ENCODE assay signal across 21 mouse cellular contexts in the genomic region with DNA sequence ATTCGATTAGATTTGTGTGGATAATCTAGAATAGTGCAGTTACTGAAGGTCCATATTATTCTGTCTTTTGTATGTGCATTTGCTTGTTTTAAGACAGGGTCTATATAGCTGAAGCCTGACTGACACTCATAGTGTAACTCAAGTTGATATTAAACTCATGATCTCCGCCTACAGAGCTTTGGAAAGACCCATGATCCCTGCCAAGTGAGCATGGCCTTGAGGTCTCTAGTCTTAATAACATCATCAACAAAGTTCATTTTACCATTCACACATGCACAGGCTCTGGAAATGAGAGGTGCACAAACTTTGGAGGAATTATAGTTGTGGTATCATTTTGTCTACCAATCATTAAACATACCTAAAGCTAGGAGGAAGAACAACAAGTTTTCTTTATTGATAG.
DNase-seq lines count a peak whose midpoint lies in the region; ATAC-seq and TF ChIP-seq lines count a peak whose summit lies in the region.
"Had no signal": no experiment of that assay in that cellular context is flagged by ENCODE, and none has a peak within 500 bp of the region (broad histone marks: within the 10 kb centered on the region; RNA-seq: fewer than 3 reads in every experiment).

No protein-coding gene starts in this region.

- H3K27me3 ChIP-seq in kidney, adult 2 months (replicated peaks; ENCODE audit: control insufficient read depth, insufficient read depth, low read length): no peaks in the 10 kb centered on the region
- peaks cover 24% of the 10 kb centered on the region for H3K27me3 ChIP-seq in kidney, embryonic 14.5 days (ENCODE audit: control insufficient read depth, insufficient read depth, low read length)
- H3K27me3 ChIP-seq: CH12.LX, Patski had no signal

- H3K4me1 ChIP-seq in kidney, adult 2 months (ENCODE audit: control insufficient read depth, insufficient read depth, low read length): peaks cover 2% of the 10 kb centered on the region; the same call in 1 of the 2 replicates
- H3K4me1 ChIP-seq in kidney, embryonic 14.5 days (ENCODE audit: control insufficient read depth, insufficient read depth, low read length): no peaks in the 10 kb centered on the region

- no peak for TF ChIP-seq CTCF in kidney, adult 2 months (conservative IDR thresholded peaks at IDR 0.05; ENCODE audit: insufficient read depth, insufficient read length, low read depth, low read length)

- peak; percentile 16 for DNase-seq in adrenal gland, adult 2 months
- no peak for DNase-seq in adrenal gland, postnatal 25 days
- DNase-seq in heart, adult 11 months: peak; percentile 24
- no peak for DNase-seq in heart, postnatal 10 days
- DNase-seq in kidney, adult 2 months: peak; percentile 60
- DNase-seq in kidney, adult 18-20 months: no peak
- DNase-seq in kidney, adult 9 months: peak; percentile 57
- DNase-seq: adrenal gland, adult 8-10 months; adrenal gland, postnatal 10 days; adrenal gland, postnatal 14 days; B cell, adult 2 months; cerebellum, adult 11 months; cerebellum, adult 11-12 months; cerebellum, adult 18-20 months; cerebellum, adult 2 months had no signal

- no peak overlapping the region for H3K9ac ChIP-seq in kidney, embryonic 14.5 days (ENCODE audit: low read depth, low read length)

- no peak overlapping the region for H3K27ac ChIP-seq in kidney, adult 2 months (ENCODE audit: insufficient read depth, low read depth, low read length)
- no peak overlapping the region for H3K27ac ChIP-seq in kidney, embryonic 14.5 days (ENCODE audit: low read depth, low read length)

- H3K4me2 ChIP-seq in kidney, embryonic 14.5 days (replicated peaks; ENCODE audit: low read depth, low read length): no peak overlapping the region

- no peak for TF ChIP-seq POLR2A in kidney, adult 2 months (IDR thresholded peaks at IDR 0.05; ENCODE audit: low read depth, low read length)

- intact Hi-C loops in heart, postnatal 10 days (cut with DNase I): no loop called here

- no peaks in the 10 kb centered on the region for H3K9me3 ChIP-seq in kidney, embryonic 14.5 days (ENCODE audit: control insufficient read depth, low read length)

- 82% methylated on average over 2 of the region's 2 CpGs for WGBS in kidney, adult 2 months
- 90% methylated on average over 2 of the region's 2 CpGs for WGBS in kidney, embryonic 14.5 days

- no peaks in the 10 kb centered on the region for H3K36me3 ChIP-seq in kidney, adult 2 months (ENCODE audit: control insufficient read depth, insufficient read depth, low read length)
- no peaks in the 10 kb centered on the region for H3K36me3 ChIP-seq in kidney, embryonic 14.5 days (ENCODE audit: control insufficient read depth, insufficient read depth, low read length)
- H3K36me3 ChIP-seq: G1E had no signal

- no peak for ATAC-seq in kidney, embryonic 14.5 days (ENCODE audit: low FRiP score, low TSS enrichment)
- ATAC-seq: activated CD4-positive, CD25-positive, alpha-beta regulatory T cell, adult 4 months; CD4-positive, CD25-positive, alpha-beta regulatory T cell, adult 4 months; Patski had no signal

- H3K4me3 ChIP-seq in kidney, adult 2 months (ENCODE audit: insufficient read depth, low read depth, low read length): no peak overlapping the region
- no peak overlapping the region for H3K4me3 ChIP-seq in kidney, embryonic 14.5 days (ENCODE audit: low read length)

Comparison
In these comparisons a context has a peak if more than half of its experiments do, and no peak if none do; other contexts are left out.
1. DNase-seq: peak in adrenal gland, adult 2 months (single experiment), heart, adult 11 months (single experiment), kidney, adult 2 months (single experiment) and kidney, adult 9 months (single experiment); none in adrenal gland, postnatal 25 days (single experiment), heart, postnatal 10 days (0 of 2) and kidney, adult 18-20 months (single experiment).